Mouse (Mus musculus) megakaryocyte-erythroid progenitor cell, adult 5-6 weeks (primary cell): Measurements from ENCODE around the gene Tmem97. TPM values are rescaled to one million over a fixed set of nuclear protein-coding genes. Genes with fewer than 3 reads are reported as not detected.
"Not testable (repeated sequence)": the region's sequence is repeated elsewhere in the genome, so short reads cannot be mapped to it uniquely, and the experiment has no call there.

Experiments used
- ATAC-seq: replicated peaks from 2 replicates; pipeline ENCODE4 v1.8.0; 2016; ENCODE audit warnings: mild to moderate bottlenecking, inconsistent platforms; ENCODE audit not compliant: severe bottlenecking, poor library complexity, low FRiP score, low TSS enrichment
- total RNA-seq, 2 experiments: library from RNA; stranded (forward) in 1 of 2; stranded (reverse) in 1 of 2; fragments of 200-1000, 215-1000 nt in 1 of 2; fragments of >200 nt in 1 of 2; fragmentation: Nextera tagmentation in 1 of 2; gene quantifications; 2 replicates each; pipeline ENCODE4 v1.2.3; 2014 to 2017

The Tmem97 gene
- total RNA-seq, 2 experiments from 2014 or later: 63.3 to 64.4 TPM

- ATAC-seq: no peak
Observed at GRCm38 (mm10) chr11:78556070-78556469, 5.5 kb upstream of the Tmem97 start.

GRCm38 (mm10) chr11:78555623-78556022 is 5.0 kb upstream of the Tmem97 start:
- no peak for ATAC-seq

- ATAC-seq: no peak
Observed at GRCm38 (mm10) chr11:78551059-78551398, 452 bp upstream of the Tmem97 start.

GRCm38 (mm10) chr11:78549491-78549987 is 1.0 kb downstream of the Tmem97 start:
- ATAC-seq: no peak

GRCm38 (mm10) chr11:78547718-78548460 is 2.7 kb downstream of the Tmem97 start:
- ATAC-seq: no peak

- ATAC-seq: no peak
Observed at GRCm38 (mm10) chr11:78545181-78545580, 5.4 kb downstream of the Tmem97 start.

GRCm38 (mm10) chr11:78544449-78545111 is 6.0 kb downstream of the Tmem97 start:
- no peak for ATAC-seq

GRCm38 (mm10) chr11:78540358-78540757 is 10.2 kb downstream of the Tmem97 start:
- ATAC-seq: no peak

GRCm38 (mm10) chr11:78536690-78537084 is 13.9 kb downstream of the Tmem97 start:
- ATAC-seq: no peak

GRCm38 (mm10) chr11:78536080-78536689 is 14.4 kb downstream of the Tmem97 start, which contains the start of the genes Tnfaip1 and Ift20:
Gene Tnfaip1, minus strand, starts transcription at chr11:78536332.
Gene Ift20, plus strand, starts transcription at chr11:78536361.
- peak; percentile 96 for ATAC-seq

- no peak for ATAC-seq
Observed at GRCm38 (mm10) chr11:78535376-78536079, 15.0 kb downstream of the Tmem97 start.

GRCm38 (mm10) chr11:78534516-78534915 is 16.1 kb downstream of the Tmem97 start:
- no peak for ATAC-seq

- ATAC-seq: not testable (repeated sequence)
Observed at GRCm38 (mm10) chr11:78531515-78531914, 19.1 kb downstream of the Tmem97 start.

- ATAC-seq: no peak
Observed at GRCm38 (mm10) chr11:78531046-78531445, 19.5 kb downstream of the Tmem97 start.

- ATAC-seq: no peak
Observed at GRCm38 (mm10) chr11:78530001-78530400, 20.6 kb downstream of the Tmem97 start.

- no peak for ATAC-seq
Observed at GRCm38 (mm10) chr11:78528714-78529113, 21.9 kb downstream of the Tmem97 start.

GRCm38 (mm10) chr11:78524838-78525237 is 25.7 kb downstream of the Tmem97 start:
- ATAC-seq: no peak

GRCm38 (mm10) chr11:78523241-78523955 is 27.2 kb downstream of the Tmem97 start:
- no peak for ATAC-seq

GRCm38 (mm10) chr11:78522481-78522997 is 28.0 kb downstream of the Tmem97 start:
- peak; percentile 36; the same call in 1 of the 2 replicates for ATAC-seq
